Mouse (Mus musculus): ENCODE measurements at regions not wholly inside any gene's neighbourhood (a gene's known extent, or its start where the extent isn't known, plus 50 kb on each side); places are given as distances from the start of the nearest gene placed in this dataset.

GRCm38 (mm10) chr10:16789641-16790243 is 933.3 kb upstream of the Cited2 start:
- TF ChIP-seq EP300 (IDR thresholded peaks at IDR 0.05; ENCODE audit: insufficient read depth, low read depth, low read length) (no peak), POLR2A (IDR thresholded peaks at IDR 0.05; ENCODE audit: insufficient read depth, low read depth, low read length) (no peak), CTCF (IDR thresholded peaks at IDR 0.05) (no peak)

Data from heart, adult 2 months (tissue).